Mouse (Mus musculus): ENCODE measurements around the gene Grin2d.

DNA sequence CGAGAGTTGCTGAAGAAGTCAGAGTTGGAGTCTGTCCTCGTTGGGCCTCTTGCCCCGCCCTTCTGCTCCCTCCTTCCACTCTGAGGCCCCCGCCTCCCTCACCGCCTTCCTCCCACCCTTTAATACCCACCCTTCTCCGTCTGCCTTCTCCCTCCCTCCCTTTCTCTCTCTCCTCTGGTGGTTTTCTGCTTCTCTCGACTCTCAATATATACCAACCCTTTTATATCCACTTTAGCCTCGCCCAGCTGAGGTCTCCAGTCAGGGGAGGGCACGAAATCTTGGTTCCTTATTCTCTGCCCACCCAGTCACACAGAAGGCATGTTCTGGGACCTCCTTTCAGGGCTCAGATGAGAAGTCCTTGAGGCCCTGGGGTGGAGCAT is 43.1 kb upstream of the Grin2d start, which contains the start of gene Emp3:
- TF ChIP-seq E2F4 (IDR thresholded peaks at IDR 0.05; ENCODE audit: insufficient read depth) (no peak), POLR2A (IDR thresholded peaks at IDR 0.05; ENCODE audit: insufficient read length, low read depth) (peak; percentile 36), USF1 (IDR thresholded peaks at IDR 0.05; ENCODE audit: low read depth) (no peak), CEBPB (IDR thresholded peaks at IDR 0.05; ENCODE audit: insufficient read depth, poor library complexity, severe bottlenecking) (no peak), TCF12 (IDR thresholded peaks at IDR 0.05; ENCODE audit: insufficient read depth, poor library complexity, severe bottlenecking) (no peak), MAX (IDR thresholded peaks at IDR 0.05; ENCODE audit: low read depth) (no peak), MYOD1 (IDR thresholded peaks at IDR 0.05; ENCODE audit: control insufficient read depth in 1 of 3, insufficient read length in 2 of 3, low read depth in 2 of 3) (no peak)

Data from myocyte (in vitro differentiated cells).